Mouse (Mus musculus): ENCODE measurements around the gene Kctd19. TPM values are rescaled to one million over a fixed set of nuclear protein-coding genes. Genes with fewer than 3 reads are reported as not detected.

Kctd19 gene
- polyA plus RNA-seq, 1 experiment from 2014 or later: not detected

DNA sequence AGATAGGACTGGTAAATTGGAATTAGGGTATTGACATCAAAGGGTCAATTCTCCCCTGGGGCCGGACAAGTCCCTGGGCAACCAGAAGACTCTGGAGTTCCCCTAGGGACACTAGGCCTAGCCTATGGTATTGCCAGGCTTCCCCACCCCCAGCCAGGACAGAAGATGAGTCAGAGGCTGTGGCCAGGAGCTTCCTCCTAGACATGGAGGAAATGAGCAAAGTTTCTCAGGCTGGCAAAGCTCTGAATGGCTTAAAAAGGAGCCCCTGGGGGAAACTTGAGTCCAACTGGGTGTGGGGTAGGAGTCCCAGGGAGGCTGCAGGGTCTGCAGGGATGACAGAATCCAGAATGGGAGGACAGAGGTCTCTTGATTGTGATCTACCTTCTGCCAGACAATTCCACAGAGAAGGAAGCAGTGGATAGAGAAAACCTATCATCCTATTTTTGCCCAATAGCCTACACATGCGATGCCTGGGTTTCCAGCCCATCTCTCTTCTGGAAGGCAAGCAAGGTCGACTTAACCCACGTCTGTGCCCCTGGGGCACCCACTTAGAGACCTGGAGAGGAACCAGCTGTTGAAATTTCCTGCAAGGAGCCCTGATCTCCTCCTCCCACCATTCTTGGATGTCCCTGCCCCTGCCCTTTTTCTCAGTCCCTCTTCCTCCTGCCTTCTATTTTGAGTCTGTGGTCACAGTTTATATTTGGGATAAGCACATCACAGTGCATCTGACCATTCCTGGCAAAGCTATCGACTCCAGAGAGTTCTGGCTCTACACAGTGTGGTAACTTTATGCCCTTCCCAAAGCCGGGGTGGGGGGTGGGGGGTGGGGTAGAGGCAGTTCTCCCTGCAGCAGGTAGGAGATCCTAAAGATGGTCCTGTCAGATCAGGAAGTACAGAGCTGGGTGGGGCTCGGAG lies 68.0 kb downstream of the Kctd19 start:
- H3K9ac ChIP-seq: no peak overlapping the region
- DNase-seq: no peak
- peaks cover 82% of the 10 kb centered on the region for H3K4me1 ChIP-seq (replicated peaks)
- no peaks in the 10 kb centered on the region for H3K36me3 ChIP-seq
- H3K9me3 ChIP-seq (replicated peaks): no peaks in the 10 kb centered on the region
- H3K27me3 ChIP-seq: peaks cover 43% of the 10 kb centered on the region
- no peak overlapping the region for H3K4me3 ChIP-seq (replicated peaks)
- peak overlapping the region; percentile 95 for H3K4me2 ChIP-seq
- WGBS (ENCODE audit: insufficient replicate concordance): 28% methylated on average over 7 of the region's 7 CpGs
- 0 out of 2 replicates have a peak overlapping the region, but pooled peaks have one; percentile 19 for H3K27ac ChIP-seq
- ATAC-seq (ENCODE audit: low read depth): no peak

GRCm38 (mm10) chr8:105343791-105344574 lies 69.3 kb downstream of the Kctd19 start:
- 0 out of 2 replicates have a peak overlapping the region, but pooled peaks have one; percentile 10 for H3K4me2 ChIP-seq
- H3K27me3 ChIP-seq: peaks cover 30% of the 10 kb centered on the region
- no peak overlapping the region for H3K27ac ChIP-seq
- WGBS (ENCODE audit: insufficient replicate concordance): 63% methylated on average over 7 of the region's 8 CpGs
- DNase-seq (no peak), ATAC-seq (ENCODE audit: low read depth) (no peak)
- H3K36me3 ChIP-seq: no peaks in the 10 kb centered on the region
- H3K9me3 ChIP-seq (replicated peaks): no peaks in the 10 kb centered on the region
- H3K9ac ChIP-seq: no peak overlapping the region
- peaks cover 90% of the 10 kb centered on the region for H3K4me1 ChIP-seq (replicated peaks)
- H3K4me3 ChIP-seq (replicated peaks): no peak overlapping the region

DNA sequence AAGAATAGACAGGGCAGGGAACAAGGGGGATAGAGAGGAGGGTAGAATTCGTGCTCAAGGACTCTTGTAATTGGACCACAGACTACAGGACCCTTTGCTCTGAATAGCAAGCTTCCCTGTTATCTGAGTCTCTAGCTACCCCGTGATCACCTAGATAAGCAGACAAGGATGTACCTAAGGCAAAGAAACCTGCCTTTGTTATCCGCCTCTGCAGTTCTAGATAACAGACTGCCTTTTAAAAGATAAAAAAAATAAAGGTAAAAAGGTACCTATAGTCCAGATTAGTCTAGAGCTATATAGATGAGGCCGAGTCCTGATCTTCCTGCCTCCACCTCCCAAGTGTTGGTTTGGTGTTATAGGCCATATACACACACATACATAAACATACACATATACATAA lies 70.5 kb downstream of the Kctd19 start:
- H3K9me3 ChIP-seq (replicated peaks): no peaks in the 10 kb centered on the region
- H3K27me3 ChIP-seq: peaks cover 18% of the 10 kb centered on the region
- no peak overlapping the region for H3K27ac ChIP-seq
- H3K4me1 ChIP-seq (replicated peaks): peaks cover 90% of the 10 kb centered on the region
- peaks cover 1% of the 10 kb centered on the region; the same call in 1 of the 2 replicates for H3K36me3 ChIP-seq
- 47% methylated on average over 4 of the region's 4 CpGs for WGBS (ENCODE audit: insufficient replicate concordance)
- no peak overlapping the region for H3K4me3 ChIP-seq (replicated peaks)
- no peak overlapping the region for H3K9ac ChIP-seq
- DNase-seq (no peak), ATAC-seq (ENCODE audit: low read depth) (no peak)
- no peak overlapping the region for H3K4me2 ChIP-seq

GRCm38 (mm10) chr8:105341399-105341798 lies 71.9 kb downstream of the Kctd19 start:
- no peak overlapping the region for H3K4me3 ChIP-seq (replicated peaks)
- no peak for ATAC-seq (ENCODE audit: low read depth)
- H3K36me3 ChIP-seq: peaks cover 9% of the 10 kb centered on the region
- no peak overlapping the region for H3K4me2 ChIP-seq
- peaks cover 4% of the 10 kb centered on the region for H3K27me3 ChIP-seq
- no peak for DNase-seq
- WGBS (ENCODE audit: insufficient replicate concordance): 69% methylated on average over 8 of the region's 8 CpGs
- H3K4me1 ChIP-seq (replicated peaks): peaks cover 86% of the 10 kb centered on the region
- H3K9ac ChIP-seq: no peak overlapping the region
- peak overlapping the region; percentile 34; the same call in 1 of the 2 replicates for H3K27ac ChIP-seq
- H3K9me3 ChIP-seq (replicated peaks): no peaks in the 10 kb centered on the region

DNA sequence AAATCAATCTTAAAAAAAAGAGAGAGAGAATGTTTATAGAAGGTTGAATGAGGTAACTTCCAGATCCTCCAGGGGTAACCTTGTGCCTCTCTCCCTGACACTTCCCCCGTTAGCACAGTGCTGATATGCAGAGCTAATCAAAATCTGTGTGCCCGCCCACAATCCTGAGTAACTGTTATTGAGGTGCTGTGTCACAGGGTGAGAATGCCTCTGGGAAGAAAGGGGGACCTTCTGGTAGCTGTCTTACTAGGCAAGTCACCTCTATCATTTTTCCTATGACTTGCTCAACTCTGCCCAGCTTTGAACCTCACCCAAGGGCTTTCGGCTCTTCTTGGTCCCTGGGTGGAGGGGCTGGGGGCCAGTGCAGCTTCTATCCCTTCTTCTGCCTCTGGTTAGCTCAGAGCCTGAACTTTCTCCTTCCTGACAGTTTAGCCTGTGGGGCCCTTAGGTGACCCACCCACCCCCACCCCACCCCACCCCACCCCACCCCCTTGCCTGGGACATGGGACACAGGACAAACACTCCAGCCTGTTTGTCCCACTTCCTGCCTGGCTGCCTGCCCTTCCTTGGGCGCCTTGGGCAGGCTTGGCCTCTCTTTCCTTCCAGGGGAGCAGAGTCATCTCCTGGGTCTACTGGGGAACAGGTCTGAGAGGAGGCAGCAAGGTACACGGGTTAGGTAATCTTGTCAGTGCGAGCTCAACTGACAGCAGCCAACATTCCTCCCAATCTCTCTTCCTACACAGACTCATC lies 73.2 kb downstream of the Kctd19 start:
- H3K36me3 ChIP-seq: peaks cover 20% of the 10 kb centered on the region
- peak overlapping the region; percentile 34; the same call in 1 of the 2 replicates for H3K27ac ChIP-seq
- no peak overlapping the region for H3K4me3 ChIP-seq (replicated peaks)
- WGBS (ENCODE audit: insufficient replicate concordance): 30% methylated on average over 6 of the region's 6 CpGs
- H3K4me2 ChIP-seq: 0 out of 2 replicates have a peak overlapping the region, but pooled peaks have one; percentile 8
- no peak overlapping the region; the same call in 1 of the 2 replicates for H3K9ac ChIP-seq
- H3K27me3 ChIP-seq: no peaks in the 10 kb centered on the region
- ATAC-seq (ENCODE audit: low read depth) (peak; percentile 75), DNase-seq (peak; percentile 26)
- peaks cover 73% of the 10 kb centered on the region for H3K4me1 ChIP-seq (replicated peaks)
- H3K9me3 ChIP-seq (replicated peaks): no peaks in the 10 kb centered on the region

DNA sequence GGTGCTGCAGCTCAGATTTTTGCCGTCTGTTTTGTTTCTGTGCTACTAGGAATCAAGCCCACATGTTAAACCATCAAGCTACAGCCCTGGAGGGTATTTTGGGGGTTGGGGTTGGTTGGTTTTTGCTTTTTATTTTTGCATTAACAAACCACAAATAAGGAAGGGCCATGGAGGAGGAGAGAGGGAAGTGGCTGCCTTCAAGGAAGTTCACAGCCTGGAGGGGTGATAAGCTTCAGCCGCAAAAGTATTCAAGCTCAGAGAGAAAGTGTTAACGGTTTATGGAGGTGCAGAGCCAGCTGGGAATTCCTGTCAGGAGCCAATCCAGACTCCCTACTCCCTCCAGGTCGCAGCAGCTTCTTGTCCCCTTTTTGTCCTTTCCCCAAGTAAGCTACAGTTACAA lies 74.3 kb downstream of the Kctd19 start:
- Histone ChIP-seq H3K36me3 (peaks cover 28% of the 10 kb centered on the region), H3K4me3 (replicated peaks) (no peak overlapping the region), H3K9ac (peak overlapping the region; percentile 17; the same call in 1 of the 2 replicates), H3K4me1 (replicated peaks) (peaks cover 63% of the 10 kb centered on the region), H3K9me3 (replicated peaks) (no peaks in the 10 kb centered on the region), H3K4me2 (no peak overlapping the region), H3K27ac (peak overlapping the region; percentile 50; the same call in 1 of the 2 replicates), H3K27me3 (no peaks in the 10 kb centered on the region)
- DNase-seq: no peak
- ATAC-seq (ENCODE audit: low read depth): no peak
- WGBS (ENCODE audit: insufficient replicate concordance): 7% methylated on average over 4 of the region's 4 CpGs

GRCm38 (mm10) chr8:105336373-105337130 lies 76.8 kb downstream of the Kctd19 start:
- Histone ChIP-seq H3K9me3 (replicated peaks) (no peaks in the 10 kb centered on the region), H3K4me3 (replicated peaks) (no peak overlapping the region), H3K4me1 (replicated peaks) (peaks cover 49% of the 10 kb centered on the region), H3K27ac (no peak overlapping the region), H3K36me3 (peaks cover 38% of the 10 kb centered on the region), H3K27me3 (no peaks in the 10 kb centered on the region), H3K9ac (no peak overlapping the region), H3K4me2 (no peak overlapping the region)
- ATAC-seq (ENCODE audit: low read depth) (no peak), DNase-seq (peak; percentile 20)
- 82% methylated on average over 32 of the region's 32 CpGs for WGBS (ENCODE audit: insufficient replicate concordance)

Other genes starting within 250 kb of the Kctd19 start
- 8.9 and 11.5 TPM in 2 replicates for gene Cbfb, start 242.8 kb downstream of the Kctd19 start, polyA plus RNA-seq (2015; fragmentation: Nextera tagmentation; extraction: Ambion mirVana)
- 13.5 and 16.0 TPM in 2 replicates for gene D230025D16Rik, start 188.4 kb downstream of the Kctd19 start, polyA plus RNA-seq (2015; fragmentation: Nextera tagmentation; extraction: Ambion mirVana)
- 2.3 and 3.2 TPM in 2 replicates for gene B3gnt9, start 158.3 kb downstream of the Kctd19 start, polyA plus RNA-seq (2015; fragmentation: Nextera tagmentation; extraction: Ambion mirVana)
- 16.2 and 16.7 TPM in 2 replicates for gene Tradd, start 148.9 kb downstream of the Kctd19 start, polyA plus RNA-seq (2015; fragmentation: Nextera tagmentation; extraction: Ambion mirVana)
- 0.98 and 1.1 TPM in 2 replicates for gene Fbxl8, start 148.9 kb downstream of the Kctd19 start, polyA plus RNA-seq (2015; fragmentation: Nextera tagmentation; extraction: Ambion mirVana)
- gene Hsf4, start 143.7 kb downstream of the Kctd19 start, polyA plus RNA-seq (2015; fragmentation: Nextera tagmentation; extraction: Ambion mirVana): 0.10 TPM in 1 of 2 replicates, not detected in the other
- gene Nol3, start 137.4 kb downstream of the Kctd19 start, polyA plus RNA-seq (2015; fragmentation: Nextera tagmentation; extraction: Ambion mirVana): 0.10 and 0.14 TPM in 2 replicates
- 0.60 and 1.1 TPM in 2 replicates for gene 4931428F04Rik, start 123.6 kb downstream of the Kctd19 start, polyA plus RNA-seq (2015; fragmentation: Nextera tagmentation; extraction: Ambion mirVana)
- gene Exoc3l, start 117.4 kb downstream of the Kctd19 start, polyA plus RNA-seq (2015; fragmentation: Nextera tagmentation; extraction: Ambion mirVana): 6.2 and 6.7 TPM in 2 replicates
- 187 and 232 TPM in 2 replicates for gene E2f4, start 115.8 kb downstream of the Kctd19 start, polyA plus RNA-seq (2015; fragmentation: Nextera tagmentation; extraction: Ambion mirVana)
- gene Elmo3, start 107.9 kb downstream of the Kctd19 start, polyA plus RNA-seq (2015; fragmentation: Nextera tagmentation; extraction: Ambion mirVana): 2.1 and 2.8 TPM in 2 replicates
- gene Lrrc29, start 87.2 kb downstream of the Kctd19 start, polyA plus RNA-seq (2015; fragmentation: Nextera tagmentation; extraction: Ambion mirVana): 9.4 and 9.5 TPM in 2 replicates
- 103 and 108 TPM in 2 replicates for gene Tmem208, start 87.1 kb downstream of the Kctd19 start, polyA plus RNA-seq (2015; fragmentation: Nextera tagmentation; extraction: Ambion mirVana)
- 0.66 and 0.71 TPM in 2 replicates for gene Fhod1, start 65.5 kb downstream of the Kctd19 start, polyA plus RNA-seq (2015; fragmentation: Nextera tagmentation; extraction: Ambion mirVana)
- gene Slc9a5, start 64.7 kb downstream of the Kctd19 start, polyA plus RNA-seq (2015; fragmentation: Nextera tagmentation; extraction: Ambion mirVana): 0.14 and 0.15 TPM in 2 replicates
- gene Plekhg4, start 40.2 kb downstream of the Kctd19 start, polyA plus RNA-seq (2015; fragmentation: Nextera tagmentation; extraction: Ambion mirVana): 0.05 and 0.09 TPM in 2 replicates
- gene Lrrc36, start 69 bp upstream of the Kctd19 start, polyA plus RNA-seq (2015; fragmentation: Nextera tagmentation; extraction: Ambion mirVana): 0.15 and 0.16 TPM in 2 replicates
- 1.6 and 1.8 TPM in 2 replicates for gene Tppp3, start 58.0 kb upstream of the Kctd19 start, polyA plus RNA-seq (2015; fragmentation: Nextera tagmentation; extraction: Ambion mirVana)
- 2.1 TPM in 2 replicates for gene Zdhhc1, start 83.4 kb upstream of the Kctd19 start, polyA plus RNA-seq (2015; fragmentation: Nextera tagmentation; extraction: Ambion mirVana)
- gene Hsd11b2, start 105.3 kb upstream of the Kctd19 start, polyA plus RNA-seq (2015; fragmentation: Nextera tagmentation; extraction: Ambion mirVana): 1.5 and 2.2 TPM in 2 replicates
- 49.4 and 52.7 TPM in 2 replicates for gene Atp6v0d1, start 152.5 kb upstream of the Kctd19 start, polyA plus RNA-seq (2015; fragmentation: Nextera tagmentation; extraction: Ambion mirVana)
- gene Ripor1, start 191.8 kb upstream of the Kctd19 start, polyA plus RNA-seq (2015; fragmentation: Nextera tagmentation; extraction: Ambion mirVana): 7.2 and 9.0 TPM in 2 replicates
- 69.1 and 75.8 TPM in 2 replicates for gene Ctcf, start 223.1 kb upstream of the Kctd19 start, polyA plus RNA-seq (2015; fragmentation: Nextera tagmentation; extraction: Ambion mirVana)
- gene Agrp, start 223.9 kb upstream of the Kctd19 start, polyA plus RNA-seq (2015; fragmentation: Nextera tagmentation; extraction: Ambion mirVana): 0.15 and 0.41 TPM in 2 replicates

All from liver, embryonic 13.5 days (tissue).